Mouse (Mus musculus) MEL (cell line): Measurements from ENCODE around the gene Cpm.

Experiments used
- CHD1 ChIP-seq: IDR thresholded peaks from 2 replicates; pipeline ENCODE4 v1.6.1; 2012; ENCODE audit warnings: low read depth, mild to moderate bottlenecking, inconsistent platforms, low read length, improper control_type of control experiment
- CHD2 ChIP-seq: IDR thresholded peaks from 2 replicates; pipeline ENCODE4 v1.6.1; 2011; ENCODE audit warnings: low read length, improper control_type of control experiment
- CTCF ChIP-seq, 3 experiments: IDR thresholded peaks in 2 of 3; conservative IDR thresholded peaks in 1 of 3; 2 replicates each; pipeline ENCODE4 v1.5.1; 2011 to 2012; ENCODE audit warnings: low read length in 3 of 3, low read depth in 2 of 3, mild to moderate bottlenecking in 2 of 3, improper control_type of control experiment in 1 of 3, inconsistent platforms in 1 of 3, mixed read lengths in 1 of 3, moderate library complexity in 1 of 3; ENCODE audit not compliant: control insufficient read depth in 1 of 3, insufficient read depth in 1 of 3, poor library complexity in 1 of 3, severe bottlenecking in 1 of 3
- E2F4 ChIP-seq: IDR thresholded peaks from 2 replicates; pipeline ENCODE4 v1.6.1; 2011; ENCODE audit warnings: low read depth, low read length, improper control_type of control experiment, borderline replicate concordance
- MAFK ChIP-seq: IDR thresholded peaks from 2 replicates; pipeline ENCODE4 v1.6.1; 2011; ENCODE audit warnings: low read depth, mild to moderate bottlenecking, low read length, improper control_type of control experiment, borderline replicate concordance
- MYB ChIP-seq: IDR thresholded peaks from 2 replicates; pipeline ENCODE4 v1.6.1; 2011; ENCODE audit warnings: mild to moderate bottlenecking, low read depth, low read length, improper control_type of control experiment
- NRF1 ChIP-seq: IDR thresholded peaks from 2 replicates; pipeline ENCODE4 v1.6.1; 2014; ENCODE audit warnings: low read depth, mild to moderate bottlenecking, inconsistent platforms, low read length, improper control_type of control experiment, moderate library complexity; ENCODE audit not compliant: poor library complexity, insufficient read depth, severe bottlenecking
- POLR2A ChIP-seq, 2 experiments: IDR thresholded peaks; 2 replicates each; pipeline ENCODE4 v1.6.1; 2011 to 2012; ENCODE audit warnings: low read length in 2 of 2, mild to moderate bottlenecking in 2 of 2, control low read depth in 1 of 2, improper control_type of control experiment in 1 of 2, low read depth in 1 of 2, moderate library complexity in 1 of 2; ENCODE audit not compliant: control insufficient read depth in 1 of 2, insufficient read depth in 1 of 2, poor library complexity in 1 of 2
- POLR2AphosphoS2 ChIP-seq: IDR thresholded peaks from 2 replicates; pipeline ENCODE4 v1.6.1; 2011; ENCODE audit warnings: low read length, improper control_type of control experiment
- TBP ChIP-seq: IDR thresholded peaks from 2 replicates; pipeline ENCODE4 v1.8.0; 2011; ENCODE audit warnings: low read depth, low read length, improper control_type of control experiment
- USF1 ChIP-seq: IDR thresholded peaks from 2 replicates; pipeline ENCODE4 v1.6.1; 2014; ENCODE audit warnings: low read depth, mild to moderate bottlenecking, inconsistent platforms, low read length, improper control_type of control experiment, moderate library complexity
- ZKSCAN1 ChIP-seq: IDR thresholded peaks from 2 replicates; pipeline ENCODE4 v1.6.1; 2012; ENCODE audit warnings: low read depth, mild to moderate bottlenecking, inconsistent platforms, low read length, improper control_type of control experiment, moderate library complexity
- ZNF384 ChIP-seq: IDR thresholded peaks from 2 replicates; pipeline ENCODE4 v1.6.1; 2012; ENCODE audit warnings: low read depth, mild to moderate bottlenecking, inconsistent platforms, low read length, improper control_type of control experiment

GRCm38 (mm10) chr10:117652930-117653778 is 23.9 kb downstream of the Cpm start:
- TF ChIP-seq USF1 (no peak), MAFK (no peak), MYB (no peak), E2F4 (no peak), POLR2A (IDR thresholded peaks at IDR 0.05; ENCODE audit: control insufficient read depth in 1 of 2, insufficient read depth in 1 of 2, low read depth in 1 of 2, low read length in 2 of 2, poor library complexity in 1 of 2) (no peak), NRF1 (no peak), CTCF (IDR thresholded peaks at IDR 0.05 in 2 of 3, conservative IDR thresholded peaks at IDR 0.05 in 1 of 3; ENCODE audit: control insufficient read depth in 1 of 3, insufficient read depth in 1 of 3, low read depth in 2 of 3, low read length in 3 of 3, poor library complexity in 1 of 3, severe bottlenecking in 1 of 3) (no peak), POLR2AphosphoS2 (no peak), ZKSCAN1 (no peak), CHD2 (no peak), TBP (no peak), CHD1 (no peak), ZNF384 (no peak)
